Mouse (Mus musculus): ENCODE data around the gene Agtpbp1.

GRCm38 (mm10) chr13:59555613-59556192 is 29.3 kb downstream of the Agtpbp1 start:
- TF ChIP-seq CTCF (IDR thresholded peaks at IDR 0.05; ENCODE audit: borderline replicate concordance, extremely low read depth, insufficient read depth, insufficient read length) (no peak), POLR2A (IDR thresholded peaks at IDR 0.05; ENCODE audit: borderline replicate concordance, extremely low read depth, insufficient read depth, insufficient read length, poor library complexity, severe bottlenecking) (no peak)

Measured in brain, embryonic 14.5 days (tissue).